Mouse (Mus musculus) liver, embryonic 13.5 days (tissue): ENCODE measurements around the gene Ep300. TPM values are rescaled to one million over a fixed set of nuclear protein-coding genes. Genes with fewer than 3 reads are reported as not detected.

Experiments
- ATAC-seq: fragments of 200-750 bp; cut with Nextera tagmentation; 2 replicates; pipeline ENCODE4 v1.8.0; 2017; ENCODE audit warnings: low read depth, mild to moderate bottlenecking, moderate number of reproducible peaks, moderate library complexity
- DNase-seq: peaks from one replicate; pipeline ENCODE4 v3.0.0; 2022
- H3K27ac ChIP-seq: fragments of 300-500 bp; sonication (generic); 2 replicates; pipeline ENCODE4 v1.5.1; 2015; ENCODE audit warnings: moderate library complexity, mild to moderate bottlenecking, inconsistent platforms
- H3K27me3 ChIP-seq: fragments of 300-500 bp; sonication (generic); 2 replicates; pipeline ENCODE4 v1.6.1; 2015; ENCODE audit warnings: mild to moderate bottlenecking, inconsistent platforms
- H3K36me3 ChIP-seq: fragments of 300-500 bp; sonication (generic); 2 replicates; pipeline ENCODE4 v1.6.1; 2015; ENCODE audit warnings: mild to moderate bottlenecking, inconsistent platforms
- H3K4me1 ChIP-seq: fragments of 300-500 bp; sonication (generic); replicated peaks from 2 replicates; pipeline ENCODE4 v1.6.1; 2015; ENCODE audit warnings: inconsistent platforms
- H3K4me2 ChIP-seq: fragments of 300-500 bp; sonication (generic); 2 replicates; pipeline ENCODE4 v1.6.1; 2015; ENCODE audit warnings: inconsistent platforms, mild to moderate bottlenecking, moderate library complexity
- H3K4me3 ChIP-seq: fragments of 300-500 bp; sonication (generic); replicated peaks from 2 replicates; pipeline ENCODE4 v1.5.1; 2015; ENCODE audit warnings: mild to moderate bottlenecking, inconsistent platforms
- H3K9ac ChIP-seq: fragments of 300-500 bp; sonication (generic); 2 replicates; pipeline ENCODE4 v1.6.1; 2015; ENCODE audit warnings: mild to moderate bottlenecking, inconsistent platforms
- H3K9me3 ChIP-seq: fragments of 300-500 bp; sonication (generic); replicated peaks from 2 replicates; pipeline ENCODE4 v1.6.1; 2016; ENCODE audit warnings: inconsistent platforms
- WGBS: fragments of 180-500 bp; shearing (Covaris S2); methylation state at CpG from one replicate; pipeline ENCODE4 v1.1.7; 2015; ENCODE audit not compliant: insufficient replicate concordance; 5-methylcytosine and 5-hydroxymethylcytosine counted together
- polyA plus RNA-seq: library from polyadenylated mRNA; unstranded; fragments of >200 nt; fragmentation: Nextera tagmentation; extraction: Ambion mirVana; gene quantifications from 2 replicates; pipeline ENCODE4 v1.2.1, GENCODE M21; 2015

The Ep300 gene
- polyA plus RNA-seq, 1 experiment from 2014 or later: 4.4 TPM

DNA sequence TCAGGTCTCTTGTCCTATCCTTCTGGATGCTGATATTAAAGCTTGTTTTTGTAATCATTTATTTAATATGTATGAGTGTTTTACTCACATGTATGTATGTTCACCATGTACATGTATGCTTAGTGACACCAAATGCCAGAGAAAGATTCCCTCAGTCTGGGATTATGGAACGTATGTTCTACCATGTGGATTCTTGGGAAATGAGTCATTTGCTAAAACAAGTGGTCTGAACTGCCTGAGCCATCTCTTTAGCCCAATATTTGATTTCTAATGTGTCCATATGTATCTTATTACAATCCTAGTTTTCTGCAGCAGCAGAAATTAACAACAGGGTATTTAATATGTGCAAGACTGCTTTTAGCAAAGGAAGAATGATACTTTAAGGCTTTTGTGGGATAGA lies 20.1 kb downstream of the Ep300 start:
- Histone ChIP-seq H3K4me2 (no peak overlapping the region), H3K9ac (no peak overlapping the region), H3K4me1 (peaks cover 8% of the 10 kb centered on the region), H3K27me3 (no peaks in the 10 kb centered on the region), H3K27ac (no peak overlapping the region), H3K36me3 (peaks cover 76% of the 10 kb centered on the region), H3K4me3 (no peak overlapping the region), H3K9me3 (no peaks in the 10 kb centered on the region)
- 79% methylated on average over 1 of the region's 1 CpGs for WGBS
- no peak for ATAC-seq
- no peak for DNase-seq

DNA sequence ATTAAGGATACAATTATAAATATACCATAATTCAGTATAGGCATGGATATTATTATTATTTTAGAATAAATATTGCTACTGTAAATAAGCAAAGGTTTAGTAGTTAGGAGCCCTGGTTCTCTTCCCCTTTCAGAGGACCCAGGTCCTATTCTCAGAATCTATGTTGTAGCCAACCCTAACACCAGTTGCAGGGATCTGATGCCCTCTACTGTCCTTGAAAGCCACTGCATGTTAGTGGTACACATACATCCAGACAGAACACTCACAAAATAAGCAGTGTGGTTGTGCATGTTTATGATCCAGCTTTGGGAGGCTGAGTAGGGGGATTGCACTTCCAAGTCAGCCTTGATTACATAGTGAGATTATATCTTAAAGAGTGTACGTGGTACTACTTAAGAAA lies 21.5 kb downstream of the Ep300 start:
- no peak overlapping the region for H3K9ac ChIP-seq
- H3K27me3 ChIP-seq: no peaks in the 10 kb centered on the region
- H3K27ac ChIP-seq: no peak overlapping the region
- no peaks in the 10 kb centered on the region for H3K9me3 ChIP-seq
- no peak overlapping the region for H3K4me2 ChIP-seq
- DNase-seq (peak; percentile 33), ATAC-seq (no peak)
- H3K36me3 ChIP-seq: peaks cover 80% of the 10 kb centered on the region
- 88% methylated on average over 1 of the region's 1 CpGs for WGBS
- no peak overlapping the region for H3K4me3 ChIP-seq
- H3K4me1 ChIP-seq: 0 out of 2 replicates have a peak, but pooled peaks cover 5% of the 10 kb centered on the region

DNA sequence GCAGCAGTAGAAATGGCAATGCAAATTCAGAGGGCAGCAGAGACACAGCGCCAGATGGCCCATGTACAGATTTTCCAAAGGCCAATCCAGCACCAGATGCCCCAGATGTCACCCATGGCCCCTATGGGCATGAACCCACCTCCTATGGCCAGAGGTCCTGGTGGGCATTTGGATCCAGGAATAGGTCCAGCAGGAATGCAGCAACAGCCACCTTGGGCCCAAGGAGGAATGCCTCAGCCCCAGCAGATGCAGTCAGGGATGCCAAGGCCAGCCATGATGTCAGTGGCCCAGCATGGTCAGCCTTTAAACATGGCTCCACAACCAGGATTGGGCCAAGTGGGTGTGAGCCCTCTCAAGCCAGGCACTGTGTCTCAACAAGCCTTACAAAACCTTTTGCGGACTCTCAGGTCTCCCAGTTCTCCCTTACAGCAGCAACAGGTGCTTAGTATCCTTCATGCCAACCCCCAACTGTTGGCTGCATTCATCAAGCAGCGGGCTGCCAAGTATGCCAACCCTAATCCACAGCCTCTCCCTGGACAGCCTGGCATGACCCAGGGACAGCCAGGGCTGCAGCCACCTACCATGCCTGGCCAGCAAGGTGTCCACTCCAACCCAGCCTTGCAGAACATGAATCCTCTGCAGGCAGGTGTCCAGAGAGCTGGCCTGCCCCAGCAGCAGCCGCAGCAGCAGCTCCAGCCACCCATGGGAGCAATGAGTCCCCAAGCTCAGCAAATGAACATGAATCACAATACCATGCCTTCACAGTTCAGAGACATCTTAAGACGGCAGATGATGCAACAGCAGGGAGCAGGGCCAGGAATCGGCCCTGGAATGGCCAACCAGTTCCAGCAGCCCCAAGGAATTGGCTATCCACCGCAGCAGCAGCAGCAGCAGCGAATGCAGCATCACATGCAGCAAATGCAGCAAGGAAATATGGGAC lies 64.6 kb downstream of the Ep300 start:
- no peaks in the 10 kb centered on the region for H3K4me1 ChIP-seq
- no peak overlapping the region for H3K9ac ChIP-seq
- H3K4me3 ChIP-seq: no peak overlapping the region
- peaks cover 67% of the 10 kb centered on the region for H3K36me3 ChIP-seq
- H3K4me2 ChIP-seq: no peak overlapping the region
- ATAC-seq (no peak; the same call in 1 of the 2 replicates), DNase-seq (no peak)
- no peaks in the 10 kb centered on the region for H3K27me3 ChIP-seq
- 86% methylated on average over 8 of the region's 8 CpGs for WGBS
- H3K9me3 ChIP-seq: no peaks in the 10 kb centered on the region
- H3K27ac ChIP-seq: no peak overlapping the region

DNA sequence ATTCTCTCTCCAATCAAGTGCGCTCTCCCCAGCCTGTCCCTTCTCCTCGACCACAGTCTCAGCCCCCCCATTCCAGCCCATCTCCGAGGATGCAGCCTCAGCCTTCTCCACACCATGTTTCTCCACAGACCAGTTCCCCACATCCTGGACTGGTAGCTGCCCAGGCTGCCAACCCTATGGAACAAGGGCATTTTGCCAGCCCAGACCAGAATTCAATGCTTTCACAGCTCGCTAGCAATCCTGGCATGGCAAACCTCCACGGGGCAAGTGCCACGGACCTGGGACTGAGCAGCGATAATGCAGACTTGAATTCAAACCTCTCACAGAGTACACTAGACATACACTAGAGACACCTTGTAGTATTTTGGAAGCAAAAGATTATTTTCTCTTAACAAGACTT lies 65.5 kb downstream of the Ep300 start:
- no peak overlapping the region for H3K9ac ChIP-seq
- no peak for DNase-seq
- peaks cover 58% of the 10 kb centered on the region for H3K36me3 ChIP-seq
- H3K4me3 ChIP-seq: no peak overlapping the region
- no peaks in the 10 kb centered on the region for H3K27me3 ChIP-seq
- whole genome bisulfite sequencing: 89% methylated on average over 7 of the region's 7 CpGs
- H3K9me3 ChIP-seq: no peaks in the 10 kb centered on the region
- H3K27ac ChIP-seq: no peak overlapping the region
- no peak for ATAC-seq
- no peak overlapping the region for H3K4me2 ChIP-seq
- no peaks in the 10 kb centered on the region for H3K4me1 ChIP-seq

- no peak for ATAC-seq
- DNase-seq: no peak
- H3K9ac ChIP-seq: no peak overlapping the region
- WGBS: 80% methylated on average over 2 of the region's 2 CpGs
- H3K4me3 ChIP-seq: no peak overlapping the region
- H3K4me1 ChIP-seq: peaks cover 14% of the 10 kb centered on the region
- no peak overlapping the region for H3K27ac ChIP-seq
- H3K9me3 ChIP-seq: no peaks in the 10 kb centered on the region
- no peaks in the 10 kb centered on the region for H3K27me3 ChIP-seq
- H3K4me2 ChIP-seq: no peak overlapping the region
- H3K36me3 ChIP-seq: no peaks in the 10 kb centered on the region
Observed at GRCm38 (mm10) chr15:81661701-81662100, 76.5 kb downstream of the Ep300 start.

GRCm38 (mm10) chr15:81663281-81663680 lies 78.1 kb downstream of the Ep300 start:
- no peak overlapping the region for H3K27ac ChIP-seq
- H3K4me1 ChIP-seq: peaks cover 14% of the 10 kb centered on the region
- H3K36me3 ChIP-seq: peaks cover 15% of the 10 kb centered on the region
- H3K4me2 ChIP-seq: peak overlapping the region; percentile 84
- H3K4me3 ChIP-seq: peak overlapping the region; percentile 82
- 52% methylated on average over 10 of the region's 10 CpGs for WGBS
- H3K9ac ChIP-seq: no peak overlapping the region
- no peak for DNase-seq
- ATAC-seq: no peak
- H3K27me3 ChIP-seq: no peaks in the 10 kb centered on the region
- H3K9me3 ChIP-seq: no peaks in the 10 kb centered on the region

GRCm38 (mm10) chr15:81663697-81664561 lies 78.8 kb downstream of the Ep300 start, which contains the start of gene L3mbtl2:
L3mbtl2 (plus strand) TSS chr15:81663889.
- Histone ChIP-seq H3K36me3 (peaks cover 21% of the 10 kb centered on the region), H3K27ac (peak within 1 kb of the TSS; percentile 72), H3K9me3 (no peaks in the 10 kb centered on the region), H3K9ac (peak within 1 kb of the TSS; percentile 81), H3K4me1 (peaks cover 14% of the 10 kb centered on the region), H3K4me2 (peak within 1 kb of the TSS; percentile 84), H3K27me3 (no peaks in the 10 kb centered on the region), H3K4me3 (peak within 1 kb of the TSS; percentile 82)
- DNase-seq (peak; percentile 90), ATAC-seq (peak; percentile 99)
- under 1% methylated on average over 55 of the region's 55 CpGs for WGBS

GRCm38 (mm10) chr15:81666957-81667356 lies 81.8 kb downstream of the Ep300 start:
- WGBS: 78% methylated on average over 10 of the region's 10 CpGs
- Histone ChIP-seq H3K9me3 (no peaks in the 10 kb centered on the region), H3K36me3 (peaks cover 44% of the 10 kb centered on the region), H3K4me1 (peaks cover 14% of the 10 kb centered on the region), H3K4me3 (no peak overlapping the region), H3K27ac (no peak overlapping the region), H3K4me2 (no peak overlapping the region), H3K27me3 (no peaks in the 10 kb centered on the region), H3K9ac (no peak overlapping the region)
- DNase-seq (no peak), ATAC-seq (no peak)

GRCm38 (mm10) chr15:81670231-81670640 lies 85.1 kb downstream of the Ep300 start:
- Histone ChIP-seq H3K36me3 (peaks cover 59% of the 10 kb centered on the region), H3K27ac (no peak overlapping the region), H3K4me3 (no peak overlapping the region), H3K4me1 (peaks cover 5% of the 10 kb centered on the region), H3K9ac (no peak overlapping the region), H3K9me3 (no peaks in the 10 kb centered on the region), H3K27me3 (no peaks in the 10 kb centered on the region), H3K4me2 (no peak overlapping the region)
- WGBS: 76% methylated on average over 4 of the region's 4 CpGs
- ATAC-seq (0 out of 2 replicates have a peak, but pooled peaks have one; percentile 26), DNase-seq (no peak)

GRCm38 (mm10) chr15:81676637-81677036 lies 91.5 kb downstream of the Ep300 start:
- no peaks in the 10 kb centered on the region for H3K4me1 ChIP-seq
- DNase-seq: no peak
- H3K27ac ChIP-seq: no peak overlapping the region
- H3K4me2 ChIP-seq: no peak overlapping the region
- no peaks in the 10 kb centered on the region for H3K9me3 ChIP-seq
- H3K4me3 ChIP-seq: no peak overlapping the region
- H3K9ac ChIP-seq: no peak overlapping the region
- 83% methylated on average over 3 of the region's 3 CpGs for WGBS
- no peaks in the 10 kb centered on the region for H3K27me3 ChIP-seq
- ATAC-seq: no peak
- H3K36me3 ChIP-seq: peaks cover 64% of the 10 kb centered on the region

DNA sequence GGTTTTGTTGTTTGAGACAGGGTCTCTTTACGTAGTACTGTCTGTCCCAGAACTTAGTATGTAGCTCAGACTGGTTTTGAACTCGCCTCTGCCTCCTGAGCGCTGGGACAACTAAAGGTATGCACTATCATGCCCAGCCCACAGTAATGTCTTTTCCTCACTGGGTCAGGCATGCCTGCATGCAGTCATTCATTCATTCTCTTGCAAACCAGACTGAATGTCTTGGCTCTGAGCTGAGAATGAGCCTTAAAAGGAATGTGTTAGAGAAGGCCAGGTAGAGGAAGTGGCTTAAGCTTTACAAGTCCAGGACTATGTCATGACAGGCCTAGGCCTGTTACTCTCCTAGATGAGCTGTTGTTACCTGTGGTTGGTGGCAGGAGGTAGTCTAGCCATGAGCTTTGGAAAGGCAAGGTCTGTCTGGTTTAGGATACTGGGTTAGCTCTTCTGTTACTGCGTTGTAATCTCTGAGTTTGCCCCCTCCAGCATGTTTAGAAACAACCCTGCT lies 95.2 kb downstream of the Ep300 start:
- H3K36me3 ChIP-seq: peaks cover 84% of the 10 kb centered on the region
- H3K9me3 ChIP-seq: no peaks in the 10 kb centered on the region
- no peaks in the 10 kb centered on the region for H3K27me3 ChIP-seq
- H3K27ac ChIP-seq: no peak overlapping the region
- ATAC-seq (no peak), DNase-seq (no peak)
- no peaks in the 10 kb centered on the region for H3K4me1 ChIP-seq
- no peak overlapping the region for H3K4me2 ChIP-seq
- 87% methylated on average over 4 of the region's 4 CpGs for WGBS
- no peak overlapping the region for H3K4me3 ChIP-seq
- no peak overlapping the region for H3K9ac ChIP-seq
